ENCODE assay signal across 21 mouse cellular contexts in the genomic region with DNA sequence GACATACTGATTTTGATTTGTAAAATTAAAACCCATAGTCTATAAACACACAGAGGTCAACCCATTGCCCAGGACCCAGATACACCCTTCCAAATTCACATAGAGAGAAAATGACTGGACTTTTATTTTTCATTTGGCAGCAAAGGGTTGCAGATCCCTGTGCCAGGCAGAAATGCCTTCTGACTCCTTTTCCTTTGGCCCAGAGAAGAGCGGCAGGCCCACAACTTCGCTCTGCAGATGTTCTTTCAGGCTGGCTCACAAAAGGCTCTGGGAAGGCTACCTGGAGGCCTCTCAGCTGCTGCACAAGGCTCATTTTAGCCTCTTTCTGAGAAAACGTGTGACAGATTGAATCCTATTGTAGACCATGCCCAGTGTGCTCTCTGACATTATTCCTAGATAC. TPM values are rescaled to one million over a fixed set of nuclear protein-coding genes. Genes with fewer than 3 reads are reported as not detected.
"Had no signal": no experiment of that assay in that cellular context is flagged by ENCODE, and none has a peak within 500 bp of the region (broad histone marks: within the 10 kb centered on the region; RNA-seq: fewer than 3 reads in every experiment).

No protein-coding gene starts in this region.

- H3K27me3 ChIP-seq: neural tube, embryonic 12.5 days; neural tube, embryonic 13.5 days; neural tube, embryonic 15.5 days; stomach, embryonic 15.5 days had no signal

- H3K4me3 ChIP-seq: neural tube, embryonic 12.5 days; neural tube, embryonic 13.5 days; neural tube, embryonic 15.5 days; stomach, embryonic 15.5 days had no signal

- DNase-seq: retina, postnatal 1 day; right cerebral cortex, adult 18-20 months; right cerebral cortex, postnatal 14 days; right cerebral cortex, postnatal 25 days; right cerebral cortex, postnatal 4 days; spleen, adult 18-20 months; thymus, adult 18-20 months; thymus, adult 2 months; thymus, postnatal 14 days; thymus, postnatal 25 days; thymus, postnatal 36 days; thymus, postnatal 4 days had no signal

- H3K27ac ChIP-seq: neural tube, embryonic 12.5 days; neural tube, embryonic 13.5 days; neural tube, embryonic 15.5 days; stomach, embryonic 15.5 days; stomach, postnatal 0 days had no signal

- H3K4me2 ChIP-seq: neural tube, embryonic 12.5 days; neural tube, embryonic 13.5 days; neural tube, embryonic 15.5 days; stomach, embryonic 15.5 days had no signal

- H3K36me3 ChIP-seq: neural tube, embryonic 12.5 days; neural tube, embryonic 13.5 days; neural tube, embryonic 15.5 days; stomach, embryonic 15.5 days had no signal

- H3K4me1 ChIP-seq: neural tube, embryonic 12.5 days; neural tube, embryonic 13.5 days; neural tube, embryonic 15.5 days; stomach, embryonic 15.5 days had no signal

- H3K9me3 ChIP-seq: neural tube, embryonic 12.5 days; neural tube, embryonic 13.5 days; neural tube, embryonic 15.5 days; stomach, embryonic 15.5 days had no signal

- H3K9ac ChIP-seq: neural tube, embryonic 12.5 days; neural tube, embryonic 13.5 days; neural tube, embryonic 15.5 days; stomach, embryonic 15.5 days had no signal

RNA-seq across cellular contexts. Expression of gene Arl14, which starts 13.6 kb away (rescaled TPM):
- total RNA-seq: neutrophil, adult 5-6 weeks had no signal
- polyA plus RNA-seq: neural tube, embryonic 12.5 days; neural tube, embryonic 13.5 days; neural tube, embryonic 14.5 days; neural tube, embryonic 15.5 days; spleen, adult 2 months; testis, adult 2 months; thymus, adult 2 months had no signal
